Mouse (Mus musculus) liver, embryonic 14.5 days (tissue): ENCODE measurements around the gene Btbd9.

ENCODE experiments used
- CTCF ChIP-seq: IDR thresholded peaks from 2 replicates; pipeline ENCODE4 v1.5.1; 2016; ENCODE audit warnings: antibody characterized with exemption, low read depth, control low read depth
- EP300 ChIP-seq: IDR thresholded peaks from 2 replicates; pipeline ENCODE4 v1.6.1; 2016; ENCODE audit warnings: antibody characterized with exemption, low read depth

DNA sequence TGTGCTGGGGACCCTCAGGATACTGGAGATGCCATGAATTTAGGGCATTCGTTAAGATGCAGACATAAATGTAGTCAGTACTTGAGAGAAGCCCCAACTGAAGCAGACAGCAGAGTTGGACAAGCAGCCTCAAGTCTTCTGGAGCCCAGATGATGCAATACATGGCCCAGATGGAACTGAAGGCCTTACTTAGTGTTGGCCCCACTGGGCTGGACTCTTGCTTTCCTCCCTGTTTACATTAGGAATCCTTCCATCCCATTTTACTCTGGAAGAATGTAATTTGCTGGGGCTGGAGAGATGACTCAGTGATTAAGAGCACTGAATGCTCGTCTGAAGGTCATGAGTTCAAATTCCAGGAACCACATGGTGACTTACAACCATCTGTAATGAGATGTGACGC lies 136.6 kb downstream of the Btbd9 start:
- TF ChIP-seq CTCF (no peak), EP300 (no peak)
